Mouse (Mus musculus) forebrain, embryonic 14.5 days (tissue): ENCODE measurements around the gene Ltbp2. TPM values are rescaled to one million over a fixed set of nuclear protein-coding genes. Genes with fewer than 3 reads are reported as not detected.

Source experiments
- ATAC-seq: fragments of 200-750 bp; cut with Nextera tagmentation; 2 replicates; pipeline ENCODE4 v1.8.0; 2017; ENCODE audit warnings: mild to moderate bottlenecking, moderate library complexity
- DNase-seq: peaks from one replicate; pipeline ENCODE4 v3.0.0-alpha.2; 2015; ENCODE audit warnings: low spot score
- H3K27ac ChIP-seq: fragments of 300-500 bp; sonication (generic); 2 replicates; pipeline ENCODE4 v1.5.1; 2014; ENCODE audit warnings: low read depth, mild to moderate bottlenecking, control low read depth, low read length, moderate library complexity
- H3K27me3 ChIP-seq: fragments of 300-500 bp; sonication (generic); replicated peaks from 2 replicates; pipeline ENCODE4 v1.6.1; 2014; ENCODE audit warnings: low read length, control low read depth, mixed read lengths; ENCODE audit not compliant: control insufficient read depth, insufficient read depth
- H3K36me3 ChIP-seq: fragments of 300-500 bp; sonication (generic); 2 replicates; pipeline ENCODE4 v1.6.1; 2014; ENCODE audit warnings: low read length, control low read depth; ENCODE audit not compliant: control insufficient read depth, insufficient read depth
- H3K4me1 ChIP-seq: fragments of 300-500 bp; sonication (generic); 2 replicates; pipeline ENCODE4 v1.6.1; 2014; ENCODE audit warnings: antibody characterized with exemption, low read length, control low read depth; ENCODE audit not compliant: control insufficient read depth, insufficient read depth
- H3K4me2 ChIP-seq: fragments of 300-500 bp; sonication (generic); 2 replicates; pipeline ENCODE4 v1.6.1; 2014; ENCODE audit warnings: mild to moderate bottlenecking, control low read depth, low read length
- H3K4me3 ChIP-seq: fragments of 300-500 bp; sonication (generic); 2 replicates; pipeline ENCODE4 v1.5.1; 2014; ENCODE audit warnings: low read depth, low read length, control low read depth
- H3K9ac ChIP-seq: fragments of 300-500 bp; sonication (generic); 2 replicates; pipeline ENCODE4 v1.6.1; 2014; ENCODE audit warnings: mild to moderate bottlenecking, low read length, control low read depth, moderate library complexity
- H3K9me3 ChIP-seq: fragments of 300-500 bp; sonication (generic); replicated peaks from 2 replicates; pipeline ENCODE4 v1.6.1; 2016; ENCODE audit warnings: low read length, control low read depth, mixed read lengths; ENCODE audit not compliant: control insufficient read depth
- WGBS: fragments of 180-500 bp; shearing (Covaris S2); extraction: QIAGEN DNeasy Blood & Tissue Kit; methylation state at CpG from one replicate; pipeline ENCODE4 v1.1.7; 2014; 5-methylcytosine and 5-hydroxymethylcytosine counted together
- polyA plus RNA-seq: library from polyadenylated mRNA; unstranded; fragments of >200 nt; fragmentation: Nextera tagmentation; extraction: Ambion mirVana; gene quantifications from 2 replicates; pipeline ENCODE4 v1.2.1, GENCODE M21; 2014

Gene Ltbp2
- polyA plus RNA-seq, 1 experiment from 2014 or later = not detected

DNA sequence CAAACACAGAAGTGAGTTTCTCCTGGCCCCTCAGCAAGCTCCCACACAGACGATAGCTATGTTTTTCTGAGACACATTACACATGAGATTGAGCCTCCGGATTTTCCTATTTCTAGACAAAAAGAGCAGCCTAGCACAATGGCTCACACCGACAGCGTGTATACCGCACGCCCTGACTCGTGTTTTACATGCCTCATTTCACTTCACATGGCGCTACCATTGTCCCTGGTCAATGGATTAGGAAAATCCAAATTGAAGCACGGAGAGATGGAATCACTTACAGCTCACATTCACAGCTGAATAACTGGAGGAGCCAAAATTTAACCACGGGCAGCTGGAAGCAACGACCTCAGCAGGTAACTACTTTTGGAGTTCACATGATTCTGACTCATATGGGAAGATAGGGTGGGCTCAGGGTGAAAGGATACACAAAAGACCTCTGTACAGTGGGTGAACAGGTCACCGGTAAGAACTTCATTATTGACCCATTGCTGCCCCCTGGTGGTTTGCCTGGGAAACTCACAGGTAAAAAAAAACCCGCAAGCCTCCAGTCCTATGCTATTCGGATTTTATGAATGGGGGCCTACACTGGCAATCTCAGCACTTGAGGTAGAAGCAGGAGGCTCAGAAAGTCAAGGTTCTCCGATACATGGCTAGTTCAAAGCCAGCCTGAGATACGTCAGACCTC lies 121.2 kb downstream of the Ltbp2 start:
- no peaks in the 10 kb centered on the region for H3K9me3 ChIP-seq
- no peak overlapping the region for H3K9ac ChIP-seq
- H3K4me1 ChIP-seq = peaks cover 15% of the 10 kb centered on the region
- H3K4me2 ChIP-seq = no peak overlapping the region
- DNase-seq (peak; percentile 75), ATAC-seq (peak; percentile 37; the same call in 1 of the 2 replicates)
- H3K27me3 ChIP-seq = no peaks in the 10 kb centered on the region
- H3K4me3 ChIP-seq = no peak overlapping the region
- 18% methylated on average over 16 of the region's 16 CpGs for WGBS
- no peak overlapping the region for H3K27ac ChIP-seq
- peaks cover 40% of the 10 kb centered on the region for H3K36me3 ChIP-seq

- Histone ChIP-seq H3K4me1 (peaks cover 15% of the 10 kb centered on the region), H3K4me2 (no peak overlapping the region), H3K9me3 (no peaks in the 10 kb centered on the region), H3K4me3 (no peak overlapping the region), H3K36me3 (peaks cover 18% of the 10 kb centered on the region), H3K27me3 (no peaks in the 10 kb centered on the region), H3K27ac (peak overlapping the region; percentile 63; the same call in 1 of the 2 replicates), H3K9ac (peak overlapping the region; percentile 3; the same call in 1 of the 2 replicates)
- ATAC-seq = peak; percentile 74
- WGBS = 31% methylated on average over 14 of the region's 14 CpGs
- peak; percentile 84 for DNase-seq
Observed at GRCm38 (mm10) chr12:84752131-84752977, 124.0 kb downstream of the Ltbp2 start.

DNA sequence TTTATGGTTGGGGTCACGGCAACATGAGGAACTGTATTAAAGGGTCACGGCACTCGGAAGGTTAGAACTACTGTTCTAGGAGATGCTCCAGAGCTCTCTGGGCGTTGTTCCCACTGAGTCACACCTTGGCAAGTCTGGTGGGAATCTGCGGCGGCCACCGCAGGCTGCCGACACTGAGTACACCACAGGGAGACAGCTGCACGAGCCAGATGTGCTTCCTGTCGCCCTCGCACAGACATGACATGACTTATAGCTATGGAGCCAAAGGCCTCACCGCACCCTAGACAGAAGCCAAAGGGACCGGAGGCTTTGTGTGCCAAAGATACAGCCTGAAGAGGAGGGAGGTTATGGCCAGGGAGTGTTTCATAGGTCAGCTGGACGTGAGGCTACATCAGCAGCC lies 125.7 kb downstream of the Ltbp2 start:
- no peak overlapping the region for H3K4me2 ChIP-seq
- peaks cover 1% of the 10 kb centered on the region; the same call in 1 of the 2 replicates for H3K36me3 ChIP-seq
- 85% methylated on average over 14 of the region's 14 CpGs for WGBS
- H3K4me1 ChIP-seq = peaks cover 15% of the 10 kb centered on the region
- no peak for DNase-seq
- no peaks in the 10 kb centered on the region for H3K9me3 ChIP-seq
- no peak overlapping the region for H3K4me3 ChIP-seq
- no peaks in the 10 kb centered on the region for H3K27me3 ChIP-seq
- no peak for ATAC-seq
- no peak overlapping the region for H3K9ac ChIP-seq
- H3K27ac ChIP-seq = no peak overlapping the region

- WGBS = 81% methylated on average over 3 of the region's 3 CpGs
- ATAC-seq (no peak), DNase-seq (no peak)
- H3K27me3 ChIP-seq = no peaks in the 10 kb centered on the region
- H3K27ac ChIP-seq = no peak overlapping the region
- H3K4me3 ChIP-seq = no peak overlapping the region
- no peaks in the 10 kb centered on the region for H3K36me3 ChIP-seq
- peaks cover 15% of the 10 kb centered on the region for H3K4me1 ChIP-seq
- H3K9me3 ChIP-seq = no peaks in the 10 kb centered on the region
- no peak overlapping the region for H3K9ac ChIP-seq
- no peak overlapping the region for H3K4me2 ChIP-seq
Observed at GRCm38 (mm10) chr12:84748134-84748533, 128.2 kb downstream of the Ltbp2 start.

DNA sequence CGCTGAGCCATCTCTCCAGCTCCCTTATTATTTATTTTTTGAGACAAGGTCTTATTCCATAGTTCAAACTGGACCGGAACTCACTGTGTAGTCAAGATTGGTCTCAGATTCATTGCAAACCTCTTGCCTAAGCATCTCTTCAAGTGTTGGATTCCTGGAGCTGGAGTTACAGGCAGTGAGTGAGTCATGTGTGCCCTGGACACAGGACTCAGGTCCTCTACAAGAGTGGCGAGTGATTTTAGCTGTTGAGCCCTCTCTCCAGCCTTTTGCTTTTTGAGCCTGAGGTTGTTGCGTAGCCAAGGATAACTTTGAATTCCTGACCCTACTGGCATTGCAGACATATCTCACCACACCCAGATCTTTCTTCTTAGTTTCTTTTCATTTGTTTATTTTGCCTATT lies 130.6 kb downstream of the Ltbp2 start:
- Histone ChIP-seq H3K27me3 (no peaks in the 10 kb centered on the region), H3K4me2 (no peak overlapping the region), H3K4me3 (no peak overlapping the region), H3K9ac (no peak overlapping the region), H3K4me1 (no peaks in the 10 kb centered on the region), H3K9me3 (no peaks in the 10 kb centered on the region), H3K27ac (no peak overlapping the region), H3K36me3 (no peaks in the 10 kb centered on the region)
- 67% methylated on average over 4 of the region's 4 CpGs for WGBS
- no peak for ATAC-seq
- DNase-seq = no peak

GRCm38 (mm10) chr12:84743496-84743895 lies 132.8 kb downstream of the Ltbp2 start:
- WGBS = 86% methylated on average over 10 of the region's 10 CpGs
- Histone ChIP-seq H3K27me3 (no peaks in the 10 kb centered on the region), H3K4me1 (no peaks in the 10 kb centered on the region), H3K9ac (no peak overlapping the region), H3K4me2 (no peak overlapping the region), H3K36me3 (no peaks in the 10 kb centered on the region), H3K4me3 (no peak overlapping the region), H3K27ac (no peak overlapping the region), H3K9me3 (no peaks in the 10 kb centered on the region)
- ATAC-seq (no peak), DNase-seq (no peak)

GRCm38 (mm10) chr12:84733366-84733765 lies 143.0 kb downstream of the Ltbp2 start:
- Histone ChIP-seq H3K27me3 (no peaks in the 10 kb centered on the region), H3K9me3 (no peaks in the 10 kb centered on the region), H3K36me3 (no peaks in the 10 kb centered on the region), H3K9ac (no peak overlapping the region), H3K4me3 (no peak overlapping the region), H3K27ac (no peak overlapping the region), H3K4me2 (no peak overlapping the region), H3K4me1 (no peaks in the 10 kb centered on the region)
- ATAC-seq (no peak), DNase-seq (no peak)
- 80% methylated on average over 13 of the region's 13 CpGs for WGBS
